Mouse (Mus musculus): ENCODE measurements around the gene Tmigd3. TPM values are rescaled to one million over a fixed set of nuclear protein-coding genes. Genes with fewer than 3 reads are reported as not detected.

The Tmigd3 gene
- total and polyA plus RNA-seq, 3 experiments, result 0.25 TPM; not detected in 2

DNA sequence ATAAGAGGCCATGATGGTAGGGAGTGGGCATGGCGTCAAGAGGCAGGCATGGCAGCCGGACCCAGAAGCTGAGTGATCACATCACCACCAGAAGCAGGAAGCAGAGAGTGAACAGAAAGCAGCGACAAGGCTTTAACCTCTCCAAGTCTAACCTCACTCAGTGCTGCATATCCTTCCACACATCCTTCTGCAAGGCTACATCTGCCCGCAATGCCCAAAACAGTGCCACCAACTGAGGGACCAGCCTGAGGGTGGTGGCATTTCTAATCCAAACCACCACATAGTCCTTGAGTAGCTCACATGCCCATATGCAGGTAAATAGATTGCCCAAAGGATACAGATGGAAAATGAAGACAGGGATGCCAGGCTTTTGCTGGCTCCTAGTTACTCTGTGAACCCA lies 38.3 kb downstream of the Tmigd3 start:
- DNase-seq (ENCODE audit: extremely low read depth), result no peak
- Histone ChIP-seq H3K9ac (ENCODE audit: insufficient read depth, low read depth) (no peak overlapping the region), H3K27ac (ENCODE audit: insufficient read depth, low read depth) (no peak overlapping the region), H3K4me2 (ENCODE audit: insufficient read depth, low read depth, poor library complexity, severe bottlenecking) (no peak overlapping the region), H3K36me3 (replicated peaks in 1 of 2; ENCODE audit: control insufficient read depth in 1 of 2, insufficient read depth in 1 of 2, low read length in 1 of 2) (peaks cover 0 to 2% of the 10 kb centered on the region in 2 experiments), H3K9me3 (replicated peaks; ENCODE audit: low read length) (no peaks in the 10 kb centered on the region), H3K4me3 (replicated peaks in 1 of 3; ENCODE audit: low read depth in 2 of 3, low read length in 2 of 3, poor library complexity in 1 of 3) (no peak overlapping the region), H3K79me2 (replicated peaks; ENCODE audit: control insufficient read depth, extremely low read depth, insufficient read depth, poor library complexity, severe bottlenecking) (no peaks in the 10 kb centered on the region), H3K4me1 (ENCODE audit: control insufficient read depth in 1 of 2, insufficient read depth in 2 of 2) (peaks cover 18 to 63% of the 10 kb centered on the region in 2 experiments), H3K27me3 (replicated peaks) (no peaks in the 10 kb centered on the region)
- TF ChIP-seq MAFK (IDR thresholded peaks at IDR 0.05; ENCODE audit: insufficient replicate concordance, low read length), result no peak
- no peak for TF ChIP-seq JUN (IDR thresholded peaks at IDR 0.05; ENCODE audit: insufficient read depth, low read depth, low read length)
- TF ChIP-seq BHLHE40 (IDR thresholded peaks at IDR 0.05; ENCODE audit: low read depth, low read length), result no peak
- TF ChIP-seq NRF1 (IDR thresholded peaks at IDR 0.05; ENCODE audit: low read depth, low read length), result no peak
- no peak for TF ChIP-seq CHD2 (IDR thresholded peaks at IDR 0.05; ENCODE audit: low read length)
- TF ChIP-seq TCF12 (IDR thresholded peaks at IDR 0.05; ENCODE audit: low read depth, low read length), result no peak
- no peak for TF ChIP-seq CHD1 (IDR thresholded peaks at IDR 0.05; ENCODE audit: low read depth, low read length)
- TF ChIP-seq MAZ (IDR thresholded peaks at IDR 0.05; ENCODE audit: low read depth, low read length), result no peak
- no peak for TF ChIP-seq E2F4 (IDR thresholded peaks at IDR 0.05; ENCODE audit: insufficient replicate concordance, low read depth, low read length)
- TF ChIP-seq GABPA (IDR thresholded peaks at IDR 0.05; ENCODE audit: insufficient replicate concordance, low read depth, low read length), result no peak
- TF ChIP-seq CTCF (conservative IDR thresholded peaks at IDR 0.05 in 1 of 2, IDR thresholded peaks at IDR 0.05 in 1 of 2; ENCODE audit: low read depth in 2 of 2, low read length in 2 of 2), result no peak
- TF ChIP-seq TBP (conservative IDR thresholded peaks at IDR 0.05; ENCODE audit: low read depth, low read length), result no peak
- no peak for TF ChIP-seq POLR2A (IDR thresholded peaks at IDR 0.05; ENCODE audit: low read depth, low read length)
- TF ChIP-seq SMC3 (IDR thresholded peaks at IDR 0.05; ENCODE audit: low read depth, low read length), result no peak
- no peak for TF ChIP-seq RCOR1 (conservative IDR thresholded peaks at IDR 0.05; ENCODE audit: low read depth, low read length)
- TF ChIP-seq JUND (conservative IDR thresholded peaks at IDR 0.05; ENCODE audit: low read depth, low read length), result no peak
- no peak for TF ChIP-seq KAT2A (IDR thresholded peaks at IDR 0.05; ENCODE audit: insufficient replicate concordance, low read length)
- in situ Hi-C loops (cut with MboI; ENCODE audit: low pct_ligation_motif_present, low pct_unique_long_range_greater_than_20kb, low sequenced_read_pairs), result no loop called here
- dilution Hi-C loops (cut with MboI; ENCODE audit: extremely low pct_ligation_motif_present, extremely low pct_unique_long_range_greater_than_20kb, low sequenced_read_pairs), result loop anchor here (25.0 kb wide), 1 partner anchor 222 kb away; the partner anchor contains the start of gene Ddx20

DNA sequence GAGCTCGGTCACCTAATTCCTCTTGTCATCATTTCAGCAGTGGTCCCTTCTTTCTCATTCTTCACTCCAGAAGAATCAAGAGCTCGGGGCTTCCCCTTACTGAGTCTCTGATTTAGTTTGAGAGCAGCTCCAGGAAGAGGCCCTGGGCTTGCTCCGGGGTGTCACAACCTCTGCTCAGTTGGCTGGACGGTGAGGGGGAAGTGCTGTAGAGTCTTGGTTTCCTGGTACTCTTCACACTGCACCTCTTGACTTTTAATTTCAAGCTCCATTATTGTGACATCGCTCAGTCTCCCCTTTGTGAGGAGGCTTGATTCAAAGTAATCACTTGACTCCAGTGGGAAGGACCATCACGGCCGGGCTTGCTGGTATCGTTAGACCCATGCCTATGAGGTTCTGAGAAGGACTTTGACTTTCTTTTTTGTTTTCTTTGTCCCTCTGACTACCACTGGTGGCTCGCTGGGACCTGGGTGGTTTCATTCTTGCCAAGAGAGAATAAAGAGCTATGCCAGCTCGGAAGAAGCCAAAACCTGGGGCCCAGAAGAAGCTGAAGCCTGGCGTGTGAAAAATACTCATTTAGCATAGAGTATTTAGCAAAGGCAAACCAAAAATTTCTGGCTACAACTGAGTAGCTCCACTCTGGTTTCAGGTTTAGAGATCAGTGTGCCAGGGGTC lies 40.0 kb downstream of the Tmigd3 start:
- H3K36me3 ChIP-seq (replicated peaks in 1 of 2; ENCODE audit: control insufficient read depth in 1 of 2, insufficient read depth in 1 of 2, low read length in 1 of 2), result peaks cover 0 to 2% of the 10 kb centered on the region in 2 experiments
- H3K4me2 ChIP-seq (ENCODE audit: insufficient read depth, low read depth, poor library complexity, severe bottlenecking), result peak overlapping the region; percentile 97
- peak overlapping the region; percentile 93 for H3K27ac ChIP-seq (ENCODE audit: insufficient read depth, low read depth)
- peak; percentile 88 for DNase-seq (ENCODE audit: extremely low read depth)
- H3K79me2 ChIP-seq (replicated peaks; ENCODE audit: control insufficient read depth, extremely low read depth, insufficient read depth, poor library complexity, severe bottlenecking), result no peaks in the 10 kb centered on the region
- peak overlapping the region; percentile 90 for H3K9ac ChIP-seq (ENCODE audit: insufficient read depth, low read depth)
- in situ Hi-C loops (cut with MboI; ENCODE audit: low pct_ligation_motif_present, low pct_unique_long_range_greater_than_20kb, low sequenced_read_pairs), result no loop called here
- dilution Hi-C loops (cut with MboI; ENCODE audit: extremely low pct_ligation_motif_present, extremely low pct_unique_long_range_greater_than_20kb, low sequenced_read_pairs), result loop anchor here (25.0 kb wide), 1 partner anchor 223 kb away; the partner anchor contains the start of gene Ddx20
- no peaks in the 10 kb centered on the region for H3K9me3 ChIP-seq (replicated peaks; ENCODE audit: low read length)
- peaks cover 16 to 65% of the 10 kb centered on the region in 2 experiments for H3K4me1 ChIP-seq (ENCODE audit: control insufficient read depth in 1 of 2, insufficient read depth in 2 of 2)
- H3K27me3 ChIP-seq (replicated peaks), result no peaks in the 10 kb centered on the region
- peak overlapping the region; percentile 29 to 44 (median 40) for H3K4me3 ChIP-seq (replicated peaks in 1 of 3; ENCODE audit: low read depth in 2 of 3, low read length in 2 of 3, poor library complexity in 1 of 3)
- TF ChIP-seq ZC3H11A (IDR thresholded peaks at IDR 0.05; ENCODE audit: low read depth, low read length) (no peak), CHD1 (IDR thresholded peaks at IDR 0.05; ENCODE audit: low read depth, low read length) (no peak), ZMIZ1 (IDR thresholded peaks at IDR 0.05; ENCODE audit: low read depth, low read length) (0 out of 2 replicates have a peak, but pooled peaks have one; percentile 10), SIN3A (IDR thresholded peaks at IDR 0.05; ENCODE audit: low read length) (peak; percentile 38), POLR2AphosphoS2 (IDR thresholded peaks at IDR 0.05; ENCODE audit: low read depth, low read length) (no peak), BHLHE40 (IDR thresholded peaks at IDR 0.05; ENCODE audit: low read depth, low read length) (peak; percentile 55; the same call in 1 of the 2 replicates), SMC3 (IDR thresholded peaks at IDR 0.05; ENCODE audit: low read depth, low read length) (no peak), EP300 (IDR thresholded peaks at IDR 0.05; ENCODE audit: low read length) (peak; percentile 62; the same call in 1 of the 2 replicates), NRF1 (IDR thresholded peaks at IDR 0.05; ENCODE audit: low read depth, low read length) (no peak; the same call in 1 of the 2 replicates), TBP (conservative IDR thresholded peaks at IDR 0.05; ENCODE audit: low read depth, low read length) (peak; percentile 14; the same call in 1 of the 2 replicates), MEF2A (IDR thresholded peaks at IDR 0.05; ENCODE audit: borderline replicate concordance, low read depth, low read length) (peak; percentile 78; the same call in 1 of the 2 replicates), IRF4 (IDR thresholded peaks at IDR 0.05; ENCODE audit: low read depth, low read length) (peak; percentile 86), ETS1 (conservative IDR thresholded peaks at IDR 0.05; ENCODE audit: low read depth, low read length) (peak; percentile 67), CHD2 (IDR thresholded peaks at IDR 0.05; ENCODE audit: low read length) (peak; percentile 72; the same call in 1 of the 2 replicates), NELFE (IDR thresholded peaks at IDR 0.05; ENCODE audit: low read depth, low read length) (peak; percentile 65), POLR2A (IDR thresholded peaks at IDR 0.05; ENCODE audit: low read depth, low read length) (peak; percentile 70), HCFC1 (IDR thresholded peaks at IDR 0.05; ENCODE audit: low read depth, low read length) (no peak; the same call in none of the 2 replicates), ELF1 (IDR thresholded peaks at IDR 0.05; ENCODE audit: low read depth, low read length) (peak; percentile 85), USF2 (conservative IDR thresholded peaks at IDR 0.05; ENCODE audit: low read depth, low read length) (no peak), GABPA (IDR thresholded peaks at IDR 0.05; ENCODE audit: insufficient replicate concordance, low read depth, low read length) (no peak), ZNF384 (IDR thresholded peaks at IDR 0.05; ENCODE audit: low read depth, low read length) (no peak)

All from CH12.LX (cell line).